Mouse (Mus musculus): ENCODE measurements at regions not wholly inside any gene's neighbourhood (a gene's known extent, or its start where the extent isn't known, plus 50 kb on each side); places are given as distances from the start of the nearest gene placed in this dataset.

DNA sequence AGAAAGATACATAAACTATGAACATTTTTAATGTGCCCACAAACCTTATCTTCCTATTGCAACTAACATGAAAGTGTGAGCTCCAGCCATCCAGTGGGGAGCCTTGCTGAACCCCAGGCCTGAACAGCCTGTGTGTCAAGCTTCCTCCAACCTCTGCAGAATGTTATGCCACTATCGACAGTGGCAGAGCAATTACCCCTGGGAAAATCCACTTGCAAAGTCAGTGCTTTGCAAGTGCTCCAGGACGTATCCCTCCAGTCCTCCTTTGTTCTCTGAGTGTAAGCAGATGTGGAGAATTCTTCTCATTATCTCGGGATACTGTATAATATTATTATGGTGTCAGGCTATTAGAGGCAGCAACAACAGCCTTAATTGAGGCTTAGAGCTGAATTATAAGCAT, 159.9 kb upstream of the Gdnf start:
- in situ Hi-C loops (cut with MboI; ENCODE audit: low sequenced_read_pairs in 2 of 2, unreplicated experiment in 2 of 2): no loop called here
- Histone ChIP-seq H3K9ac (ENCODE audit: insufficient read depth, low read depth, low read length, poor library complexity, severe bottlenecking) (no peak overlapping the region), H3K27ac (ENCODE audit: insufficient read depth, low read depth, low read length, poor library complexity, severe bottlenecking) (no peak overlapping the region), H3K4me1 (ENCODE audit: control insufficient read depth in 2 of 2, insufficient read depth in 2 of 2, low read length in 2 of 2, poor library complexity in 1 of 2) (no peaks in the 10 kb centered on the region), H3K36me3 (ENCODE audit: control insufficient read depth, insufficient read depth, low read length, poor library complexity, severe bottlenecking) (no peaks in the 10 kb centered on the region), H3K9me3 (ENCODE audit: control insufficient read depth, insufficient read depth, low read depth, low read length) (no peaks in the 10 kb centered on the region), H3K4me3 (ENCODE audit: insufficient read depth in 1 of 2, low read depth in 1 of 2, low read length in 2 of 2, poor library complexity in 1 of 2, severe bottlenecking in 1 of 2) (no peak overlapping the region)
- no peak for DNase-seq (ENCODE audit: low read depth, low spot score)
- no peak for TF ChIP-seq CHD2 (IDR thresholded peaks at IDR 0.05; ENCODE audit: low read depth, low read length)
- TF ChIP-seq ZNF384 (IDR thresholded peaks at IDR 0.05; ENCODE audit: low read depth, low read length): no peak
- TF ChIP-seq ZC3H11A (IDR thresholded peaks at IDR 0.05; ENCODE audit: borderline replicate concordance, low read depth, low read length): no peak
- TF ChIP-seq MAFK (IDR thresholded peaks at IDR 0.05; ENCODE audit: insufficient read depth, low read depth, low read length): no peak
- no peak for TF ChIP-seq HCFC1 (IDR thresholded peaks at IDR 0.05; ENCODE audit: borderline replicate concordance, insufficient read depth, low read length)

DNA sequence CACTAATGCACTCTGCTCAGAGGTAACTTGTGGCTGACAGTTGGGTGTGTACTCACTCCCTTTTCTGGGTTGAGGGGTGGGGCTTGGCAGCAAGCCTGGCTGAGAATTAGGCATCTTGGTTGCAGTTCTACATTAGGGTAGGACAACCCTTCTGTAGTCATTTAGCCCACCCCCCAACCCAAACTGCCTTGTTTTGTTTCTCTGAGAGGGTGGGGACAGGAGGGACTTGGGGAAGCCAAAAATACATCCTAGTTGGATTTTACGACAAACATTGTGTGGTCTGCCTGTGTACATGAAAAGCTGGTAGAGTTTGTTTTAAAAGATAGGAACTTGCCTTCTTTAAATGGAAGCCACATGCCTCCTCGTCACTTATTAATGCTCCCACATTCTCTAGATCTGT, 146.8 kb upstream of the Gdnf start:
- in situ Hi-C loops (cut with MboI; ENCODE audit: low sequenced_read_pairs in 2 of 2, unreplicated experiment in 2 of 2): no loop called here
- no peak for TF ChIP-seq MAFK (IDR thresholded peaks at IDR 0.05; ENCODE audit: insufficient read depth, low read depth, low read length)
- TF ChIP-seq CHD2 (IDR thresholded peaks at IDR 0.05; ENCODE audit: low read depth, low read length): no peak
- no peak for TF ChIP-seq ZNF384 (IDR thresholded peaks at IDR 0.05; ENCODE audit: low read depth, low read length)
- TF ChIP-seq ZC3H11A (IDR thresholded peaks at IDR 0.05; ENCODE audit: borderline replicate concordance, low read depth, low read length): no peak
- TF ChIP-seq HCFC1 (IDR thresholded peaks at IDR 0.05; ENCODE audit: borderline replicate concordance, insufficient read depth, low read length): no peak
- no peaks in the 10 kb centered on the region for H3K9me3 ChIP-seq (ENCODE audit: control insufficient read depth, insufficient read depth, low read depth, low read length)
- no peak for DNase-seq (ENCODE audit: low read depth, low spot score)
- H3K9ac ChIP-seq (ENCODE audit: insufficient read depth, low read depth, low read length, poor library complexity, severe bottlenecking): no peak overlapping the region
- H3K4me1 ChIP-seq (ENCODE audit: control insufficient read depth in 2 of 2, insufficient read depth in 2 of 2, low read length in 2 of 2, poor library complexity in 1 of 2): no peaks in the 10 kb centered on the region
- no peak overlapping the region for H3K27ac ChIP-seq (ENCODE audit: insufficient read depth, low read depth, low read length, poor library complexity, severe bottlenecking)
- no peak overlapping the region for H3K4me3 ChIP-seq (ENCODE audit: insufficient read depth in 1 of 2, low read depth in 1 of 2, low read length in 2 of 2, poor library complexity in 1 of 2, severe bottlenecking in 1 of 2)
- H3K36me3 ChIP-seq (ENCODE audit: control insufficient read depth, insufficient read depth, low read length, poor library complexity, severe bottlenecking): no peaks in the 10 kb centered on the region

- no peak overlapping the region for H3K4me3 ChIP-seq (ENCODE audit: insufficient read depth in 1 of 2, low read depth in 1 of 2, low read length in 2 of 2, poor library complexity in 1 of 2, severe bottlenecking in 1 of 2)
- no peak for DNase-seq (ENCODE audit: low read depth, low spot score)
- no peaks in the 10 kb centered on the region for H3K9me3 ChIP-seq (ENCODE audit: control insufficient read depth, insufficient read depth, low read depth, low read length)
- no peak overlapping the region for H3K9ac ChIP-seq (ENCODE audit: insufficient read depth, low read depth, low read length, poor library complexity, severe bottlenecking)
- H3K36me3 ChIP-seq (ENCODE audit: control insufficient read depth, insufficient read depth, low read length, poor library complexity, severe bottlenecking): no peaks in the 10 kb centered on the region
- no peak overlapping the region for H3K27ac ChIP-seq (ENCODE audit: insufficient read depth, low read depth, low read length, poor library complexity, severe bottlenecking)
- in situ Hi-C loops (cut with MboI; ENCODE audit: low sequenced_read_pairs in 2 of 2, unreplicated experiment in 2 of 2): no loop called here
- no peak for TF ChIP-seq CHD2 (IDR thresholded peaks at IDR 0.05; ENCODE audit: low read depth, low read length)
- no peak for TF ChIP-seq ZC3H11A (IDR thresholded peaks at IDR 0.05; ENCODE audit: borderline replicate concordance, low read depth, low read length)
- no peak for TF ChIP-seq ZNF384 (IDR thresholded peaks at IDR 0.05; ENCODE audit: low read depth, low read length)
- TF ChIP-seq HCFC1 (IDR thresholded peaks at IDR 0.05; ENCODE audit: borderline replicate concordance, insufficient read depth, low read length): no peak
- TF ChIP-seq MAFK (IDR thresholded peaks at IDR 0.05; ENCODE audit: insufficient read depth, low read depth, low read length): no peak
- no peaks in the 10 kb centered on the region for H3K4me1 ChIP-seq (ENCODE audit: control insufficient read depth in 2 of 2, insufficient read depth in 2 of 2, low read length in 2 of 2, poor library complexity in 1 of 2)
Measured at GRCm38 (mm10) chr15:7669631-7670030, 141.0 kb upstream of the Gdnf start.

GRCm38 (mm10) chr15:7676970-7677369, 133.7 kb upstream of the Gdnf start:
- TF ChIP-seq CHD2 (IDR thresholded peaks at IDR 0.05; ENCODE audit: low read depth, low read length) (no peak), MAFK (IDR thresholded peaks at IDR 0.05; ENCODE audit: insufficient read depth, low read depth, low read length) (peak; percentile 66; the same call in 1 of the 2 replicates), ZC3H11A (IDR thresholded peaks at IDR 0.05; ENCODE audit: borderline replicate concordance, low read depth, low read length) (no peak), ZNF384 (IDR thresholded peaks at IDR 0.05; ENCODE audit: low read depth, low read length) (no peak), HCFC1 (IDR thresholded peaks at IDR 0.05; ENCODE audit: borderline replicate concordance, insufficient read depth, low read length) (no peak)
- no peaks in the 10 kb centered on the region for H3K4me1 ChIP-seq (ENCODE audit: control insufficient read depth in 2 of 2, insufficient read depth in 2 of 2, low read length in 2 of 2, poor library complexity in 1 of 2)
- no peak for DNase-seq (ENCODE audit: low read depth, low spot score)
- H3K27ac ChIP-seq (ENCODE audit: insufficient read depth, low read depth, low read length, poor library complexity, severe bottlenecking): no peak overlapping the region
- in situ Hi-C loops (cut with MboI; ENCODE audit: low sequenced_read_pairs in 2 of 2, unreplicated experiment in 2 of 2): no loop called here
- H3K9me3 ChIP-seq (ENCODE audit: control insufficient read depth, insufficient read depth, low read depth, low read length): no peaks in the 10 kb centered on the region
- H3K9ac ChIP-seq (ENCODE audit: insufficient read depth, low read depth, low read length, poor library complexity, severe bottlenecking): no peak overlapping the region
- no peak overlapping the region for H3K4me3 ChIP-seq (ENCODE audit: insufficient read depth in 1 of 2, low read depth in 1 of 2, low read length in 2 of 2, poor library complexity in 1 of 2, severe bottlenecking in 1 of 2)
- no peaks in the 10 kb centered on the region for H3K36me3 ChIP-seq (ENCODE audit: control insufficient read depth, insufficient read depth, low read length, poor library complexity, severe bottlenecking)

GRCm38 (mm10) chr15:7678711-7679110, 131.9 kb upstream of the Gdnf start:
- Histone ChIP-seq H3K36me3 (ENCODE audit: control insufficient read depth, insufficient read depth, low read length, poor library complexity, severe bottlenecking) (no peaks in the 10 kb centered on the region), H3K4me3 (ENCODE audit: insufficient read depth in 1 of 2, low read depth in 1 of 2, low read length in 2 of 2, poor library complexity in 1 of 2, severe bottlenecking in 1 of 2) (no peak overlapping the region), H3K4me1 (ENCODE audit: control insufficient read depth in 2 of 2, insufficient read depth in 2 of 2, low read length in 2 of 2, poor library complexity in 1 of 2) (no peaks in the 10 kb centered on the region), H3K9me3 (ENCODE audit: control insufficient read depth, insufficient read depth, low read depth, low read length) (no peaks in the 10 kb centered on the region), H3K9ac (ENCODE audit: insufficient read depth, low read depth, low read length, poor library complexity, severe bottlenecking) (no peak overlapping the region), H3K27ac (ENCODE audit: insufficient read depth, low read depth, low read length, poor library complexity, severe bottlenecking) (no peak overlapping the region)
- in situ Hi-C loops (cut with MboI; ENCODE audit: low sequenced_read_pairs in 2 of 2, unreplicated experiment in 2 of 2): no loop called here
- no peak for DNase-seq (ENCODE audit: low read depth, low spot score)
- no peak for TF ChIP-seq HCFC1 (IDR thresholded peaks at IDR 0.05; ENCODE audit: borderline replicate concordance, insufficient read depth, low read length)
- TF ChIP-seq CHD2 (IDR thresholded peaks at IDR 0.05; ENCODE audit: low read depth, low read length): no peak
- no peak for TF ChIP-seq ZC3H11A (IDR thresholded peaks at IDR 0.05; ENCODE audit: borderline replicate concordance, low read depth, low read length)
- no peak for TF ChIP-seq ZNF384 (IDR thresholded peaks at IDR 0.05; ENCODE audit: low read depth, low read length)
- TF ChIP-seq MAFK (IDR thresholded peaks at IDR 0.05; ENCODE audit: insufficient read depth, low read depth, low read length): no peak

Data from ES-E14 (cell line).